Mouse (Mus musculus): Measurements from ENCODE around the gene Prr15l.

The Prr15l gene

DNA sequence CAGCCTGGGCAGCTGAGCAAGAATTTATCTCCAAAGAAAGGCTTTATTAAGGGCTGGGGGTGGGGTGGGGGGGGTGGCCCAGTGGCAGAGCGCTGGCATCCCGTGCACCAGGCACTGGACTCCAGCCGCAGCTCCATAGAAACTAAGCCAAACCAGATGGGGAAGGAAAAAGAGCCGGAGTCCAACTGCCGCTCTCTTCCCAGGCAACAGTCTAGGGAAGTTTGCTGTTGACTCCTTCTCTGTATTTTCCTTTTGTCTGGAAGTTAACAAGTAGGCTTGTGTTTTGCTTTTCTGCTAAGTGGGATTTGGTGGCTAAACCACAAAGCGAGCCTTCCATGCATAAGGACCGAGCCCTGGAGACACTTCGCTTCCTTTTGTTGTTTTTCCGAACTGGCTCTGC is 18.6 kb downstream of the Prr15l start:
- no peak for DNase-seq (ENCODE audit: low read depth, low spot score)

- no peak for DNase-seq (ENCODE audit: low read depth, low spot score)
These were observed 19.9 kb downstream of the Prr15l start for GRCm38 (mm10) chr11:96947849-96948248.

DNA sequence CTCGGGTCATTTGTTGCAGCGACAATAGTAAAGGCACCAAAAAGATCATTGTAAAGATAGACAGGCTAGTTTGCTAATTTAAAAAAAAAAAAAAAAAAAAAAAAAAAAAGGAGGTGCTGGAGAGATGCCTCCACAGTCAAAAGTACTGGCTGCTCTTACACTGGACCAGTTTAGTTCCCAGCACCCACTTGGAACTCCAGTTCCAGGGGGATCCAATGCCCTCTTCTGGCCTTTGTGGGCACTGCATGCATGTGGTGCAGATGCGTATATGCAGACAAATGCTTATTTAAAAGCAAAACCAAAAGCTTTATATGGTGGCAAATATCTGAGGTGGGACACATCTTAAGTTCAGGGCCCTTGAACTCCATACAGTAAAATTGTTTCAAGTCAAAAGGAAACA is 22.9 kb downstream of the Prr15l start:
- peak; percentile 49 for DNase-seq (ENCODE audit: low read depth, low spot score)

- DNase-seq (ENCODE audit: low read depth, low spot score): no peak
These were observed 24.5 kb downstream of the Prr15l start for GRCm38 (mm10) chr11:96952426-96952825.

DNA sequence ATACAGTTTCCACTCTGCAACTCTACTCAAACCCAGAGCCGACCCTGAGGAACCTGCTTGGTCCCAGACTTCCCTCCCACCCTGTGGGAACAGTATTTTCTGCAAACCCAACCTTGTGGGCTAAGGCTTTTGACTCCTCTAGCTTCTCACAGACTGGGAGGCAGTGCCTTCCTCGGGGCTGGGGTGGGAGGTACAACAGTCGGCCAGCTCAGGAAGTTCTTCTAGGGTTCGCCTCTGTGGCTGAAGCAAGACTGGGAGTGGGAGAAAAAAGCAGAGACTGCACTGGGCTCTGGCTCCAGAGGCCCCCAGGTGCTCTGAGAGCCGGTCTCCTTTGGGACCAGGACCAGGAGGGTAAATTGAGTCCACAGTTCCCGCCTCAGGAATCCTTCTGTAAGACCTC is 25.0 kb downstream of the Prr15l start:
- DNase-seq (ENCODE audit: low read depth, low spot score): no peak

- no peak for DNase-seq (ENCODE audit: low read depth, low spot score)
These were observed 27.2 kb downstream of the Prr15l start for GRCm38 (mm10) chr11:96955094-96955493.

GRCm38 (mm10) chr11:96956009-96956724 is 28.3 kb downstream of the Prr15l start:
- peak; percentile 31 for DNase-seq (ENCODE audit: low read depth, low spot score)

GRCm38 (mm10) chr11:96957061-96957805 is 29.3 kb downstream of the Prr15l start:
- DNase-seq (ENCODE audit: low read depth, low spot score): no peak

- peak; percentile 81 for DNase-seq (ENCODE audit: low read depth, low spot score)
These were observed 35.7 kb downstream of the Prr15l start for GRCm38 (mm10) chr11:96963580-96963979.

GRCm38 (mm10) chr11:96966172-96966571 is 38.3 kb downstream of the Prr15l start:
- no peak for DNase-seq (ENCODE audit: low read depth, low spot score)

- DNase-seq (ENCODE audit: low read depth, low spot score): peak; percentile 71
These were observed 39.1 kb downstream of the Prr15l start for GRCm38 (mm10) chr11:96966914-96967543.

GRCm38 (mm10) chr11:96967544-96968269 is 39.8 kb downstream of the Prr15l start:
- peak; percentile 74 for DNase-seq (ENCODE audit: low read depth, low spot score)

GRCm38 (mm10) chr11:96968476-96968875 is 40.6 kb downstream of the Prr15l start:
- no peak for DNase-seq (ENCODE audit: low read depth, low spot score)

DNA sequence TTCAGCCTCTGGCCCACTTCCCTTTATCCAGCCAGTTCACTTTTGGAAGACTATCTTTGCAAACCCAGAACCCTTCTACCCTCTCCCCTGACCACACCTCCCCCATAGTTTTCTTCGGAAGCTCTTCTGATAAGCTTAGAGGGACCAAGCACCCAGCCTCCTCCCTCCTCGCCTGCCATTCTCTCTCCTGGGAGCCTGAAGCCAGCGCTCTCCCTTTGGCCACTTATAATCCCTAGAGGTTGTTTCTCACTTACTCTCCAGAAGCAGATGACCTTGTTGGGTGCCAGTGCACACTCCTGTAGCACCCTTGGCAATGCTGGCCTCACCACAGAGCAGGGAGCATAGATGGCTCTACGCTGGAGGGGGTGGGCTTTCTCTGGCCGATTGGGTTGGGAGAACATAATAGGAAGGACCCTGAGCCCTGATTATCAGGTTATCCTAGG is 41.4 kb downstream of the Prr15l start:
- no peak for DNase-seq (ENCODE audit: low read depth, low spot score)

GRCm38 (mm10) chr11:96969746-96970145 is 41.8 kb downstream of the Prr15l start:
- DNase-seq (ENCODE audit: low read depth, low spot score): no peak

GRCm38 (mm10) chr11:96970341-96970740 is 42.4 kb downstream of the Prr15l start:
- DNase-seq (ENCODE audit: low read depth, low spot score): no peak

DNA sequence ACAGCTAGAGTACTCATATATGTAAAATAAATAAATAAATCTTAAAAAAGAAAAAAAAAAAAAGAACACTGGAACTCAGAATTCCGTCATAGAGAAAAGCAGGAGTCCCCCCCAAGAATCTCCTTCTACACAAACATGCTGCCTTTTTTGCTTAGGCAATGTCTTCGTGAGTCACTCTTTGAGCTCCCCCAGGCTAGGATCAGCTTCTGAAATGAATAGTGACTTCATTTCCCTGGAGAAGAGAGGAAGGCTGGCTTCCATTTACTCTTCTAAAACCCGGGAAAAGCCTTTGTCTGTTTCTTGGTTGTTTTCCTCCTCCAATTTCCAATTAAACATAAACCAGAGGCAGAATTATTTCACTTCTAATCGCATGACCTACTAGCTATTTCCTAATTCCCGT is 45.0 kb downstream of the Prr15l start:
- DNase-seq (ENCODE audit: low read depth, low spot score): no peak

DNA sequence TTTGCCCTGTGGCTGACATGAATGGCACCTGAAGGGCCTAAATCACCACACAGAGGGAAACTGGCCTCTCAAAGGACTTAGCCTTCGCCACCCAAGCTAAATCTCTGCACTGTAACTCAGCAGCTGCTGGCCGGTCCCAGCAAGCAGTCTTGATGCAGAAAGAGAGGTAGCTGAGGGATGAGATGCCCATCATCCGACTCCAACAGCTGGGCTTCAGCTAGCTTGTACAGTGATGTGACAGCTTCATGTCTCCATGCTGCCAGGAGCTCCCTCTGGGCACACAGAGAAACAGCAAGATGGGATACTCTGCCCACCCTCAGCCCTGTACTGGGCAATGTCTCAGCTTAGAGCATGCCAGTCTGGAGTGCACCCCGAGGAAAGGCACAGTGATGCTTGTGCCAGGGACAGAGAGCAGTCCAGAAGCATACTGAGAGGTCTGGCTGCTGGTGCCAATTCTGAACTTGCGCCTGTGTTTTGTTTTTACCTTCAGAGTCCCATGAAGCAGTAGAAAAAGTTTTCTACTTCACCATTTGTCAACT is 45.6 kb downstream of the Prr15l start:
- DNase-seq (ENCODE audit: low read depth, low spot score): no peak

DNA sequence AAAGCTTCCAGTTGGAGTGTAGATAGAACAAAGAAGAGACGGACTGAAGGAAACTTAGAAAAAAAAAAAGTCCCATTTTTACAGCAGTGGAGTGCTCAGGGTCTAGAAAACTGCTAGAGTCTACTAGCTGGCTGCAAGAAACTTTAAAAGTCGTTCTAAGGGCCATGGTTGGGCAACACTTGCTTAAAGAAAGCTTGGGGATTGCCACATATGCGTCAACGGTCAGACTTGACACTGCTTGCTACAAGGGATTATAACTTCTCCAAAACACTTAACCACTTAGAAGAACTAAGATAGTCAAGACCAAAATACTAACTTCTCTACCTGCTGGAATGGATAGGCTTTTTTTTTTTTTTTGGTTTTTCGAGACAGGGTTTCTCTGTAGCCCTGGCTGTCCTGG is 46.9 kb downstream of the Prr15l start:
- no peak for DNase-seq (ENCODE audit: low read depth, low spot score)

- no peak for DNase-seq (ENCODE audit: low read depth, low spot score)
These were observed 47.8 kb downstream of the Prr15l start for GRCm38 (mm10) chr11:96975511-96976378.

DNA sequence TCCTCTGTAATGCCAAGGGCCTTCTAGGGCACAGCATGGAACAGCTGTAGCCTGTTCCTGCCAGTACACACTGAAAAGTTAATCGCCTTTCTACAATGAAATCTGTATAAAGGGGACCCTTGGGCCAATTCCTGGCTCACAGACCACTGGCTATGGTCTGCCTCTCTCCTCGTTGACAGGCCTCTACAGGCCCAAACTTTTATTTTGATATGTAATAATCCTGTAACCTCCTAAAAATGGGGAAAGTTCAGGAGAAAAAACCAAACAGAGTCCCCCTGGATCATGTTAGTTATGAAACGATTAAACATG is 48.4 kb downstream of the Prr15l start:
- DNase-seq (ENCODE audit: low read depth, low spot score): no peak

Measured in A20 (cell line).